Mouse (Mus musculus) gastrocnemius, postnatal 4 days (tissue): ENCODE measurements at regions not wholly inside any gene's neighbourhood (a gene's known extent, or its start where the extent isn't known, plus 50 kb on each side); places are given as distances from the start of the nearest gene placed in this dataset.
"Not testable (repeated sequence)": the region's sequence is repeated elsewhere in the genome, so short reads cannot be mapped to it uniquely, and the experiment has no call there.

Experiments
- DNase-seq, 2 experiments: peaks; one replicate each; pipeline ENCODE4 v3.0.0; 2021 to 2022; ENCODE audit warnings: low spot score in 2 of 2, mixed read lengths in 2 of 2

DNA sequence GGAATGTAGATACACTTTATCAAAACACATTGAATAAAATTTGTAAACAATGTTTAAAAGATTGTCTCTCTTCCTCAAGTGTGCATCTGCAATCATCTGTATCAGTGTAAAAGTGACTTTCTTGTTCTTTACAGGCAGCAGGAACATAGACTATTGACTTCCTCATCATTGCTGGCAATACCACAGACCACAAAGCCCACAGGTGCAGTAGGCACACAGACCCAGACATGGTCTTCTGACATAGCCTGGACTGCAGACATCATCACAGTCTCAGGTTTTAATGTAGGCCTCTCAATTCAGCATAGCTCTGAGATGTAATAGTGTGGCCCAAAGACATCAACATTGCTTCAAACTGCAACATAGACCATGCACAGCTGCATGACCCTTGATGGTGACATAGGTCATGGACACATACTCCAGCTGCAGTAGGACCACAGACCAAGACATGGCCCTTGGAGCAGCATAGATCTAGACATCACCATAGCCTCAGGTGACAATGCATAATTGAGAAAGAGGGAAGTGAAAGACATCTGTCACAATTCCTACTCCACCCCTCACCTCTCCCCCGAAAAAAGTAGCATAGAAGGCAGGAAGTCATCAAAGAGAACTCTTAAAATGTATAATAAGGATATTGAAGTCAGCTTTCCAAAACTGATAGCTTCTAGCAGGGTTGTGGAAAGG, 74.1 kb upstream of the Speer2 start:
- no peak for DNase-seq

DNA sequence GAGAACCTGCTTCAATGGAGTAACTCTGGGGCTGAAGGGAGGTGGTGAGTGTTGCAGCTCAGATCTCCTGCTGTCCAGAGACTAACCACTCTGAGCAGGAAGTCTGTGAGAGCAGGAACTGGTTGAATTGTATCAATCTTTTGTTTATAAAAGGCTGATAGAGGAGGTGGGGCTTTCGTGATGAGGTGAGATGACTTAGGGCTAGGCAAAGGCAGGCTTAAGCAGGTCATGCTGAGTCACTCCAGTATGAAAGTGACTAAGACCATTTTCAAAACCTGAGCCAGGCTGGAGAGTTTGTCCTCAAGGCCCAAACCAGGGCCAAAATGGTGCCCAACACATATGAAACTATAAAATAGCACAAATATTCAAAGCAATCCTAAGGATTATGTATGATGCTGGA, 80.1 kb upstream of the Speer2 start:
- DNase-seq, result no peak

DNA sequence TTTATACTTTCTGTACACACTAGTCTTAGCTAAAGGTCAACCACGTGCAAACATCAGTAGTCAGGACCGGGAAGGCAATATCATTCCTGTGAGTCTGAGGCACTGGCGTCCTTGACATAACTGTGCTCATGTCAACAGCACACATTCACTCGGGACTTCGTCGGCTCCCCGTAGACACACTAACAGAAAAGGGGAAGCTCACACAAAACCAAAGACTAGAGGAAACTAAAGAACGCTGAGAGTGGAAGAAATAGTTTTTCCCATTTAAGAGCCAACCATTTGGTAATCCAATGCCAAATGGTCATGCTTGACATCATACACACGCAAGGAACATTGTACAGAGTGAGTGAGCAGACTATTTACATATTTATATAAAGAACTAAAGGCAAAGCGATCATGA, 85.2 kb upstream of the Speer2 start:
- no peak for DNase-seq

DNA sequence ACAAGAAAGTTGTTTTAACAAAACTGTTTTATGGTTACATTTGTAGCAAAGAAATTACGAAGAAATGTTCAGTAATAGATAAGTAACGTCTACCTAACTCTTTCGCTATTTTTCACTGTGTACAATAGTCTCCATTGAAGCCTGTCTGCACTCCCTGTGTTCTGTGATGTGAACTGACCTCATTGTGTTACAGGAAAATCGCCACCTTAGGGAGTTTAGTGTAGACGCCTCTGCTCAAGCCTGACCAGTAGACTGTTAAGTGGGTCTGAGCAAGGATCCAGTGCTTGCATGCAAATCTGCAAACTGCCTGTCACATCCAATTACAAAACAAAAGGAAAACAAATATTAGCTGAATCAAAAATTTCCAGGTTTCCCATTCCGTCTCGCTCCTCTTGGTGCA, 85.8 kb upstream of the Speer2 start:
- no peak for DNase-seq

DNA sequence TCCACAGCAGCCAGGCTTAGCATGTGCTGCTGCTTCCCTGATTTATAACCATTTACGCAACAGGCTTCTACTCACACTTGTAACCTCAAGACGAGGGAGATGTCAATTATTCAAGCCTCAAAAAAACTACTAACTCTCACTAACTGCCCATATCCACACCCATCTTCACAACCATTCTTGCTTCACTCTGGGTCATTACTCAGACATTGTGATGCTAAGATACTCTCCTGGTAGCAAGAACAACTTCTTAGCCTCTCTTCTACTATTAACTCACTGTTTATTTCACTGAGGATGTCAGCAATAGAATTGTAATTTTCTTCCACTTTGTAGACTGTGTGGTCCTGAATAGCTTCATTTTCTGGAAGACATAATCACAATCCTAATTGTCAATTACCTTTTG, 88.0 kb upstream of the Speer2 start:
- DNase-seq, result no peak

DNA sequence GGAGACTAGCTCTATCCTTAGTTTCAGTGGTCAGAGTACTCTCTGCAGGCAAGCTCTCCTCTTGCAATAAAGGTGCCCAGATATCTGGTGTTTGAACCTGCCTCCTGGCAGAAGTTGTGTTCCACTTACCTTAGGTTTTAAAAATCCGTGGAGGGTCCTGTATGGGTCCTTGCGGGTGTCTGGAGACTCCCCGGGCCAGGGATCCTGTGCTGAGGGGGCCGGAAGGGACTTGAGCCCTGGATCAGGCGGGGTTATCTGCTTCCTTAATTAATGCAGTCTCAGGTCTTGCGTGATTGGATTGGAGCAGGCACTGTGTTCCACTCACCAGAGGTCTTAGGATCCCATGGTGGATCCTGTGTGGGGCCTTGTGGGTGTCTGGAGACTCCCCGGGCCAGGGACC, 103.0 kb upstream of the Speer2 start:
- DNase-seq, result not testable (repeated sequence)

DNA sequence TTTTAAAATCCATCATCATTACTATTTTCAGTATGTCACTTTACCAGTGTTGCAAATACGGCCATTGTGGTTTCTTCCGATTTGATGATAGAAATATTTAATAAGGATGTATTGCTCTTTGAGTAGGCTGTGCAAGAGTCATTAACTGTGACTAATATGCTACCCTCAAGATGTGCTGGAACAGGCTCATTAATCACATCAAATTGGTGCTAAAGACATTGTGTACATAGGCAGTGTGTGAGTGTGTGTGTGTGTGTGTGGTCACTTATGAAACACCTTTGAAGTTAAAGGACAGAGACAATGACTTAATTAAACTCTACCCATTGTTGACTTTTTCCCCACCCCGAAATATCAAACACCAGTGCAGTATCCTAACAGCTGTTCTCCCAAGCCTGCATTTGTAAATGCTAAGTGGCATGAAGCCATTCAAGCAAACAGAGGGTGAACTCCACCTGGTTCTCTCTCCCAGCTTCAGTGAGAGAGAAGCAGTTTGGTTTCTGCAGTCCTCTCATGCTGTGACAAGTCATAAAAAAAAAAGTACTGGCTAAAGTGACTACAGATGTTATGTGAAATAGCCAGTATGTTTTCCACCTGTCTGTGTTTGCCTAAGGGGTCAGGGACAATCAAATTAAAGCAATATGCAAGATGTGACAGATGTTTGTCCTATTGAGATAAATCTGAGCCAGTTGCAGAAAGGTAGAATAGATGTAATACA, 116.4 kb upstream of the Speer2 start:
- no peak for DNase-seq

DNA sequence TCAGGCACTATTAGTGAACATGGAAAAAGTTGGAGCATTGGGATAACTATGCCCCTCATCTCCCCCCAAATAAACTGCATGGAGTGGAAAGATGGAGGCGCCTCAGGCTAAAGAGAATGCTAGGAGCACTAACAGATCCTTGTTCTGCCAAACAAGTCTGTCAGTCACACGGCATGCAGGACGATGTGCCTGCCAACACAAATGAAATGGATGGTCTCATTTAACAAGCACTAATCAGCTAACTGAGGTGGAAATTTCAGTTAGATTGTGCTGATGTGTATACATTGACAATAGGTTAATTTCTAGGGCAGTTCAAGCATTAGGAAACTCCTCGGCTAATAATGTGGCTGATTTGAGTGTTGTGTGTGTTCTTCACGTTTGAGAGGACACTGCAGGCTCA, 120.8 kb upstream of the Speer2 start:
- DNase-seq, result no peak

DNA sequence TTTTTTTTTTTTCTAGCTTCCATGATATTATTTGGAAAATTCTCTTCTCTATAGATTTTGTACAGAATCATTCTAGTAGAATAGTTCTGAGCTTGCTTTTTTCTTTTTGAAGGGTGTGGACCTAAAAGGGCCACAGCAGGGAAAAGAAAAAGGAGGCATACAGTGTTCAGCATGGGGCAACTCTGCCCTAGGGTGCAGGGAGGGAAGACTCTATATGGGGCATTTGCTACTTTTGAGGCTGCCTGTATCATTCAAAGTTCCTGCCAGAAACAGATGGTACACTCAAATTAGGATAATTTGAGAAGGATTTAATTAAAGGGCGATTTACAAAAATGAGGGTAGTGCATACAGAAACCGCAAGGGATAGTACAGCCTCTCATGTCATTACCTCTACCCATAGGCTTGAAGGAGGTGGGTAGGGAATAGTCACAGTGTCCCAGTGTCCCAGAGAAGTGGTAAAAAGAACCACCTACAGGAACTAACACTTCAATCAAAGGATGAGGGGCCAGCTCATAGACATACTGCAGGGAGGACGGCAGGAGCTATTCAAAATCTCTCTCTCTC, 128.4 kb upstream of the Speer2 start:
- DNase-seq, result no peak

DNA sequence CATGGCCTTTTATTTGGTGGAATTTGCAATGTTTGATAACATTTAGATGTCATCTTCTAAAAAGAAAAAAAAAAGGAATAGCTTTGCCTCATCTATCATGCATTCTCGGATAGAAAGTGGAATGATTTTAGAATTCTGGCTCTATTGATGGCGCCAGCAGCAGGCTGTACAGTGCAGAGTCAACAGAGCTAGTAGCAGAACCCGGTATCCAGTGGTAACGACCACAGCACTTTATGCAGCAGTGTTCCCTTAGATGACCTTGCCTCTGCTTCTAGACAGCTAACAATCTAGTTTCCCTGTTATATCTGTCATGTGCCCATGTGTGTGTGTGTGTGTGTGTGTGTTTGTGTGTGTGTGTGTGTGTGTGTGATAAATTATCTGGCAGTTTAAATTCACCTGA, 129.2 kb upstream of the Speer2 start:
- no peak for DNase-seq

DNA sequence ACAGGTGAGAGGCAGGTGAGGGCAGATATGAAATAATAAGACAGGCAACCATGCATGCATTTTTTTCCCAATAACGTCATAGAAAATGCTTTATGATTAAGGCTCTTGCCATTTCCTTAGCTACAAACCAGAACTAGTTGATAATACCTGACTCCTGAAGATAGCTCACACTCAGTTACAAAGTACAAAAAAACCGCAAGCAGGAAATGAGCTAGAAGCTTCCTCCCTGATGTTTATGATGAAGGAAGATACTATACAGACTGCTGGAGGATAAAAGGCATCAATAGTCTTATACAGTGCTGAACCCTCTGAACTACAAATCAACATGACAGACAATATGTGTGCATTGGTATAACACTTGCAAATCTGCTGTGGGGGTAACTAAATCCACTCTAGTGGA, 143.3 kb upstream of the Speer2 start:
- no peak for DNase-seq

DNA sequence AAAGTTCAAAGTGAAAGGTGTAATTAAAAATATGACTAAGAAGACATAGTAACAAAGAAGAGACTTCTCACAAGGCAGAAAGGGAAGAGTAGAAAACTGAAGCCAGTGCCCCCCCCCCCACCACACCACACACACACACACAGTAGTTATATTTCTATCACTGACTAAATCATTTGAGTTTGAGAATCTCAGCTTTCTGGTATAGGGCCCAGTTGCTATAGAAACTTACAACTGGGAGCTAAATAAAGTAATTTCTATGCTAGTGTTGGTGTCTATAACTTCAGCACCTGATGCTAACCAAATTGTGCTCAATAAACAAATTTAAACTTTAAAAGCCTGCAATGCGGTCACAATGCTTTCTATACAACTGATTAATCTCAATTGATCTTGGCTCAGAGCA, 153.4 kb upstream of the Speer2 start:
- DNase-seq, result no peak

DNA sequence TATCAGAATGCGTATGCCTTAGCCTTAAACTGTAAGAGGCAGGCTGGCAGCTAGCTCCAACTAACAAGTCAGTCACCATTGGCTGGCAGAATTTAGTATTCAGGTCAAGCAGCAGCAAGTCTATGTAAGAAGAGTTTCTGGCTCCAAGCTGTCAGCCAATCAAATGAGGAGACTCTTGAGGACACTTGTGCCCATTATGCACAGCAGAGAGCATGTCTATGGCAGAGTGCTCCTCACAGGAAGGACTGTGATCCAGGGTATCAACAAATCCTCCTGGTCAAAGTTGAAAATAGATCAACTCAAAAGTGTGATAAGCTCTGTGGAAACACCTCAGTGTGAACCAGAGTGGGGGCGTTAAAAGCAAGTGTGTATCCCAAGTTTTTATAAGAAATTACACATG, 156.0 kb upstream of the Speer2 start:
- DNase-seq, result no peak

DNA sequence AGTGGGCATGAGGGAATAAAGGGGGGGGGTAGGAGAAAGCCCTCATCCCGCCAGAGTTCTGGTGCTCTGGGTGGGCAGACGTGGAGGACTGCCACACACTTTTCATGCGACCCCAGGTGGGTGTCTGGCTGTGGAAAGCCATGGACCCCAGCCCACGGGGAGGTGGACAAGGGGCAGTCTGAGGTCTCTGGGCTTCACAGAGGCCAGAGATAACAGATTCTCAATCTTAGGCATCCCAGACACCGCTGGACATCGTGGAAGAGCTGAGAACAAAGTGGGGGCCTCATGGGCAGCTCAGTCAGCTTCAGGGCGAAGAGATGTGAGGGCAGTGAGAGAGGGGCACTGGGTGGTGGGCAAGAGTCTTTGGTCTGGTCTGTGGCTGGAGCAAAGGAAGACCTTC, 157.9 kb upstream of the Speer2 start:
- DNase-seq, result no peak

DNA sequence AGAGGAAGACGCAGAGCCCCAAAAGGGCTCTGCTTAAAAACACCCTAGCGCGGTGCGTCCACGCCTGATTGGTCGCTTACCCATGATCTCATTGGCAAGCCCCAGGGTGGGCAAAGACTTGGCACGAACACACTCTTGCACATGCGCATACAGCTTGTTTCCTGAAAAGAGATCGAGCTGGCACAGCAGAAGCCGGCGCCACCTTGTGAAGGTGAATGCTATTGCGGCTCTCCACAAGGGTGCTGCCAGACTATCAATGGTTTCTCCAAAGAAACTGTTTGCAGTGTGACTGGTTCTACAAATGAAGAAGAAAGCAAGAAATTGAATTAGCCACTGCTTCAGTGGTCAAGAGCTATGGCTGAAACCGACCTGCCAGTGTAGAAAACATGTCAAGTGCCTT, 165.1 kb upstream of the Speer2 start:
- no peak for DNase-seq

DNA sequence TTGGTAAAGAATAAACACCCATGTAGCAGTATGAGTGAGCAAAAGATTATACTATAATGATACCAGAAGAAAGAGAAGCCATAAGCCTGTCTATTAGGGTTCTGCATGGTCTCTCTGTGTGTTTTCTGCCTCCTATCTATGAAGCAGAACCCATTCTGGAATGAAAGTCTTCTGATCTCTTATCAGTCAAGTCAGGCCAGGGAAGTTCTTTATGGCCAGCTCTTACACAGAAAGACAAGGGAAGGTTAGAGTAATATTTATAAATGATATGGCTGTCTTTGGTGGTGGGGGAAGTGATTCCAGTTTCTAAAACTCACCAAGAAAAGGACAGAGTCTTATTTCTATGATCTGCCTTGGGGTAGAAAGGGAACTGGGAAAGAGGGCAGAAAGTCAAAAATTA, 182.0 kb upstream of the Speer2 start:
- no peak for DNase-seq

DNA sequence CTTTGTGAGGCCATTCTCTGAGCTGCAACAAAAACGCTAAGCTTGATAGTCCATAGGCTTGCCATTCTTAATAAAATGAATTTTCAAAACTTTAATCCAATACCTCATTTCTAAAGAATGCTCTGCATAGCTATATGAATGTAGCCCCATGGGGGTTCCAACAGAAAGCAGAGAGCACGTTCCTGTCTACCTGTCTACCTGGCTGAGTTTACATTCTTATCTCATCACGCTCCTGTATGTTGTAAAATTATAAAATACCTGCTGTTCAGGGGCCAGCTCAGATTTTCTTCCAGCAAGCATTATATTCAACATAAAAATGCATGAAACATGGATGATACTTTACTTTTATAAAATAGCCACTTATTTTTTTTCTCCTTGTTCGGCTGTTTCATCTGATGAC, 182.5 kb upstream of the Speer2 start:
- no peak for DNase-seq

DNA sequence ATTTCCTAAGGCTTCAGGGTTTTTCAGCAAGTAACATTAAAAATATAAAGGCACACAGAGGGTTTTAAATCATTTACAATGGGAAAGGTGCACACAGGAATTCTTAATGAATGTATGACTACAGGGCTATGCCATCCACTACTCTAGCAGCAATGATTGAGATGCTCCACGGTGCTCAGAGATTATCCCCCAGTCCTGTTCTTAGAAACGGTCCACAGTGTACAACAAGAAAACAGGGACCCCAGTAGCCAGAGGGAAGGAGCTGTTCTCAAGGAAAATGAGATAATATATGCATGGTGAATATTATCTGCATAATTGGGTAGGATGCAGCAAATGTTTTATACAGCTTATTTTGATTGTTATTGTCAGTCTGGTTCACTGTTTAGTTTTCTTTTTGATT, 186.3 kb upstream of the Speer2 start:
- DNase-seq, result no peak

DNA sequence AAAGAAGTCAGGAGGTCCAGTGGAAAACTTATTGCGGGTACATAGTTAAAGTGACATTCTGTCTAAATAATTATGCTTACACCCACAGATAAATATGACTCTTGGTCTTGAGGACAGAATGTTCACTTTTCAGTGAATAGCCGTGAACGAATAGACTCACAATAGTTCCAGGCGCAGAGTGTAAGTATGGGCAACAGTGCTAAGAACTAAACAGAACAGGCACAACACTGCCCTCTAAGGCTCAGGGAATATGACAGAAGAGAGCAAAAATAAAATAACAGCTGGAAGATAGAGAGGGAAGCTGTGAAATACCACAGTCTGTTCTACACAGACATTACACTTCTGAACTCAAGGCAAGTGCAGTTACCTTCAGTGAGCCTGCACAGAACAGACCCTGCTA, 207.9 kb upstream of the Speer2 start:
- DNase-seq, result no peak

DNA sequence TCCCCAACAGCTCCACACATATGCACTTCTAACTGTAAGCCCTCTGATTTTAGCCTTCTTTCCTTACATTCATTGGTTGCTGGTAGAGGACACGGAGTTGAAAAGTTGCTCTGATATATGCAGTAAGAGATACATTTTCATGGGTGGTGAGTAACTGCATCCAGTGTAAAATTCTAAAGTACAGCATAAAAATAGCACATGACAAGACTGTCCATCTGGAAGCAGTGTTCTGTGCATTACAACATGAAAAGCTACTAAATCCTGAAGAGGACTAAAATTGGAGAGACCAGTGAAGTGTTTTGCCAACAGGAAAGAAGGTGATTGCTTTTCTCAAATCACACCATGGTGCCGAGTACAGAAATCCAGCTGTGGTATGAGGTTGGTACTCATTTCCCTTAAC, 210.2 kb upstream of the Speer2 start:
- DNase-seq, result no peak

DNA sequence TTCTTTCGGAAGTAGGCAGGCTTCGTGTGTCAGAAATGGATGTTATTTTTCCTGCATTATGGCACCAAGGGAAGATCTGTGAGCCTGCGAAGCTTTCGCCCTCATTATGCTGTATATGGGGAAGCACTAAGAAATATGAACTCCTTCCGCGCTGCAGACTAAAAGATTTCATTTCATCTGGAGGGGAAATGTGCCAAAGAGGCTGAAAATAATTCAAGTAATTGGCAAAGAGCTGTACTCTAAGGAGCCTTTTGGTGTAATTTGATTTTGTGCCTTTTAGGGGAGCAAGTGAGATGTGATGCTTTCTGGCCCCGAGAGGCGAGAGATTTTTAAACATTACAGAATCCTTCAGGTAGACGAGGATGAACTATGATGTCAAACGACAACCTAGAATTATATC, 216.0 kb upstream of the Speer2 start:
- DNase-seq, result no peak

DNA sequence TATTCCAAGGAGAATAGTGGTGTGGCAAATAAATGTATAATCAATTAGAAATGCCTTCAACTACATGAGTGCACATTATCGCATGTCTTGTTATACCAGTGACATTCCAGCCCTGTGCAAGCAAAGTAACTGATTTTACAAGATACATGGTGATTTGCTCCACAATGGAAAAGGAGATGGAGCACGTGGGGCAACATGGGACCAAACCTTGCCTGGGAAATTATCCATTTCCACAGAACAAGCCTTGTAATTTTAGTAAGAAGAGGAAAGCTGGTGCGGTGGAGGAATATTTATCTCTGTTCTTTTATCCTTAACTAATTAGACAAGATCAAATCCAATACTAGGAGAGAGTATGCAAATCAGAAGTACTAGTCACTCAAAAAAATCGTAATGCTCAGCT, 222.5 kb upstream of the Gbe1 start:
- DNase-seq, result no peak

DNA sequence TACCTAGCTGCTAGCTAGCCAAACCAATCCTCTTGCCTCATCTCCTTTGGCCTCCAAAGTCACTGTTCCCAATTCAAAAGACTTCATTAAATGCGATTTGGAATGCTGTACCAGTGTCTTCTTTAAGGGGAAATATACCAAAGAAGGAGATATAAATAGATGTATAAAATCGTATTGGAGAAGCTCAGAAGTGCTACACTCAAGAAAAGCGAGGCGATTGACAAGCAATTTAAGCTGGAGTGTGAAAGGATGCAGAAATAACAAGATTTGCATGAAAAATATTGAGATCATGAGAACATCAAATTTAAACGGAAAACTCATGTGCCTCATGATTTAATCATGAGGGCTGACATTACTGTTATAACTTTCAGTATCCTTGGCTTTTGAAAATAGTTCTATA, 221.8 kb upstream of the Gbe1 start:
- no peak for DNase-seq
